10 mouse cellular contexts compared by ENCODE assay signal in genomic region chr2:146226484-146226883, GRCm38 (mm10). TPM values are rescaled to one million over a fixed set of nuclear protein-coding genes. Genes with fewer than 3 reads are reported as not detected.
DNase-seq lines count a peak whose midpoint lies in the region; ATAC-seq and TF ChIP-seq lines count a peak whose summit lies in the region.
"Had no signal": no experiment of that assay in that cellular context is flagged by ENCODE, and none has a peak within 500 bp of the region (broad histone marks: within the 10 kb centered on the region; RNA-seq: fewer than 3 reads in every experiment).

No protein-coding gene starts in this region.

- TF ChIP-seq CTCF in gastrocnemius, adult 2 months (IDR thresholded peaks at IDR 0.05), result no peak

- H3K36me3 ChIP-seq in embryonic facial prominence, embryonic 10.5 days (replicated peaks), result no peaks in the 10 kb centered on the region
- H3K36me3 ChIP-seq in kidney, embryonic 16.5 days (ENCODE audit: insufficient read depth, low read length), result no peaks in the 10 kb centered on the region
- H3K36me3 ChIP-seq in midbrain, embryonic 11.5 days (ENCODE audit: control insufficient read depth, insufficient read depth, low read length), result no peaks in the 10 kb centered on the region
- H3K36me3 ChIP-seq: liver, embryonic 13.5 days; stomach, embryonic 15.5 days had no signal

- DNase-seq in left cerebral cortex, postnatal 4 days, result peak; percentile 50
- no peak for DNase-seq in left cerebral cortex, postnatal 25 days (ENCODE audit: low spot score in 2 of 2)
- peak; percentile 74 for DNase-seq in embryonic facial prominence, embryonic 10.5 days (ENCODE audit: low spot score)
- peak; percentile 91 for DNase-seq in midbrain, embryonic 11.5 days (ENCODE audit: low spot score, missing footprints)
- no peak for DNase-seq in gastrocnemius, adult 2 months
- no peak for DNase-seq in frontal cortex, postnatal 36 days (ENCODE audit: low spot score in 2 of 2)
- DNase-seq: liver, embryonic 13.5 days had no signal

- H3K4me3 ChIP-seq in embryonic facial prominence, embryonic 10.5 days, result no peak overlapping the region
- H3K4me3 ChIP-seq in kidney, embryonic 16.5 days (ENCODE audit: low read length), result no peak overlapping the region
- H3K4me3 ChIP-seq in midbrain, embryonic 11.5 days (ENCODE audit: low read depth, low read length), result no peak overlapping the region
- no peak overlapping the region for H3K4me3 ChIP-seq in gastrocnemius, adult 2 months
- H3K4me3 ChIP-seq: liver, embryonic 13.5 days; stomach, embryonic 15.5 days had no signal

- peak; percentile 73 for ATAC-seq in kidney, embryonic 16.5 days (ENCODE audit: low FRiP score, low TSS enrichment)
- no peak for ATAC-seq in midbrain, embryonic 11.5 days (ENCODE audit: low FRiP score)
- no peak for ATAC-seq in inflammation-experienced regulatory T-cells, adult 6 months

- peaks cover 77% of the 10 kb centered on the region for H3K27me3 ChIP-seq in embryonic facial prominence, embryonic 10.5 days (replicated peaks; ENCODE audit: low read depth, poor library complexity, severe bottlenecking)
- peaks cover 64% of the 10 kb centered on the region for H3K27me3 ChIP-seq in kidney, embryonic 16.5 days (ENCODE audit: insufficient read depth, low read length)
- peaks cover 62% of the 10 kb centered on the region for H3K27me3 ChIP-seq in midbrain, embryonic 11.5 days (ENCODE audit: control insufficient read depth, insufficient read depth, low read length)

- no peaks in the 10 kb centered on the region for H3K9me3 ChIP-seq in embryonic facial prominence, embryonic 10.5 days
- no peaks in the 10 kb centered on the region for H3K9me3 ChIP-seq in kidney, embryonic 16.5 days (ENCODE audit: low read length)
- H3K9me3 ChIP-seq in midbrain, embryonic 11.5 days (ENCODE audit: control insufficient read depth, low read length), result no peaks in the 10 kb centered on the region
- H3K9me3 ChIP-seq: liver, embryonic 13.5 days; stomach, embryonic 15.5 days had no signal

- no peak overlapping the region for H3K27ac ChIP-seq in embryonic facial prominence, embryonic 10.5 days (replicated peaks)
- H3K27ac ChIP-seq in kidney, embryonic 16.5 days (ENCODE audit: low read length), result no peak overlapping the region
- H3K27ac ChIP-seq in midbrain, embryonic 11.5 days (ENCODE audit: low read depth, low read length), result no peak overlapping the region
- no peak overlapping the region for H3K27ac ChIP-seq in gastrocnemius, adult 2 months
- H3K27ac ChIP-seq: liver, embryonic 13.5 days; stomach, embryonic 15.5 days had no signal

- H3K4me1 ChIP-seq in embryonic facial prominence, embryonic 10.5 days, result peaks cover 24% of the 10 kb centered on the region
- peaks cover 20% of the 10 kb centered on the region for H3K4me1 ChIP-seq in kidney, embryonic 16.5 days (ENCODE audit: insufficient read depth, low read length)
- H3K4me1 ChIP-seq in midbrain, embryonic 11.5 days (ENCODE audit: control insufficient read depth, insufficient read depth, low read length), result peaks cover 15% of the 10 kb centered on the region

- intact Hi-C loops in left cerebral cortex, postnatal 4 days (cut with DNase I), result loop anchor here (10.0 kb wide), 2 partner anchors 78 to 158 kb away; no protein-coding TSS in a partner anchor
- intact Hi-C loops in left cerebral cortex, postnatal 25 days (cut with DNase I), result no loop called here
- intact Hi-C loops in gastrocnemius, adult 2 months (cut with DNase I), result no loop called here

- H3K4me2 ChIP-seq in kidney, embryonic 16.5 days (replicated peaks; ENCODE audit: low read depth, low read length), result no peak overlapping the region
- no peak overlapping the region; the same call in 1 of the 2 replicates for H3K4me2 ChIP-seq in midbrain, embryonic 11.5 days
- H3K4me2 ChIP-seq: liver, embryonic 13.5 days; stomach, embryonic 15.5 days had no signal

- H3K9ac ChIP-seq in kidney, embryonic 16.5 days (replicated peaks; ENCODE audit: low read length), result no peak overlapping the region
- no peak overlapping the region for H3K9ac ChIP-seq in midbrain, embryonic 11.5 days (ENCODE audit: low read length)
- H3K9ac ChIP-seq: liver, embryonic 13.5 days; stomach, embryonic 15.5 days had no signal

- WGBS in embryonic facial prominence, embryonic 10.5 days, result 4% methylated on average over 9 of the region's 9 CpGs
- WGBS in kidney, embryonic 16.5 days, result 5% methylated on average over 9 of the region's 9 CpGs
- WGBS in midbrain, embryonic 11.5 days, result 5% methylated on average over 9 of the region's 9 CpGs

RNA-seq across cellular contexts. Expression of gene Insm1, which starts 4.8 kb away (rescaled TPM):
- total RNA-seq in left cerebral cortex, postnatal 4 days (2021), result 10 to 100 TPM; 11.6 to 14.7 TPM
- 1 to 10 TPM; 4.0 to 4.2 TPM for total RNA-seq in left cerebral cortex, postnatal 25 days (2021)
- 1.5 and 1.9 TPM in 2 replicates for polyA plus RNA-seq in embryonic facial prominence, embryonic 10.5 days (2016; fragmentation: Nextera tagmentation; extraction: Ambion mirVana)
- not detected in 2 replicates for polyA plus RNA-seq in kidney, embryonic 16.5 days (2015; fragmentation: Nextera tagmentation; extraction: Ambion mirVana)
- 11.7 and 12.5 TPM in 2 replicates for polyA plus RNA-seq in midbrain, embryonic 11.5 days (2014; fragmentation: Nextera tagmentation; extraction: Ambion mirVana)
- total RNA-seq in gastrocnemius, adult 2 months (2021), result not detected
- not detected for polyA plus RNA-seq in inflammation-experienced regulatory T-cells, adult 6 months (2017; shearing (Covaris generic))
- polyA plus RNA-seq: liver, embryonic 13.5 days had no signal

Comparison
In these comparisons a context has a peak if more than half of its experiments do, and no peak if none do; other contexts are left out.
1. DNase-seq: peak in left cerebral cortex, postnatal 4 days (single experiment), embryonic facial prominence, embryonic 10.5 days (single experiment) and midbrain, embryonic 11.5 days (single experiment); none in left cerebral cortex, postnatal 25 days (0 of 2), gastrocnemius, adult 2 months (single experiment) and frontal cortex, postnatal 36 days (0 of 2).